Mouse (Mus musculus) Patski (cell line): ENCODE data around the gene Stxbp6. TPM values are rescaled to one million over a fixed set of nuclear protein-coding genes. Genes with fewer than 3 reads are reported as not detected.

Experiments
- ATAC-seq: fragments of 100-300 bp; one replicate; pipeline ENCODE4 v1.8.0; 2021
- CTCF ChIA-PET: fragments of 350-600 bp; sonication (Branson Sonifier 250); formaldehyde crosslinking; loops from one replicate; lab custom pipeline; 2022; ENCODE audit warnings: inconsistent platforms; lab: Charles Lee
- POLR2A ChIA-PET: fragments of 350-600 bp; sonication (Branson Sonifier 250); formaldehyde crosslinking; loops from one replicate; lab custom pipeline; 2022; ENCODE audit warnings: antibody characterized with exemption, inconsistent platforms; lab: Charles Lee
- DNase-seq: peaks from one replicate; pipeline ENCODE4 v3.0.0-alpha.2; 2011; ENCODE audit warnings: low read depth, low spot score
- H3K27me3 ChIP-seq: fragments of 371-371 bp; one replicate; pipeline ENCODE4 v1.5.1; 2021
- CTCF ChIP-seq: fragments of 100-300 bp; IDR thresholded peaks from one replicate; pipeline ENCODE4 v1.5.1; 2021
- in situ Hi-C: fragments of 300-500 bp; cut with MboI; formaldehyde crosslinking; loops from 3 replicates; pipeline ENCODE4 v1.11.1; 2018; ENCODE audit warnings: low pct_unique_long_range_greater_than_20kb, mixed read lengths
- polyA plus RNA-seq: library from polyadenylated mRNA; unstranded; gene quantifications from one replicate; pipeline ENCODE4 v1.2.3, GENCODE M21; 2021

The Stxbp6 gene
- polyA plus RNA-seq, 1 experiment from 2014 or later: 29.8 TPM

GRCm38 (mm10) chr12:44971477-44971876, 103.0 kb downstream of the Stxbp6 start:
- POLR2A ChIA-PET: no interaction called here
- CTCF ChIA-PET: no interaction called here
- DNase-seq: no peak
- TF ChIP-seq CTCF: no peak
- H3K27me3 ChIP-seq: no peaks in the 10 kb centered on the region
- ATAC-seq: no peak
- in situ Hi-C loops: no loop called here

- ChIA-PET POLR2A (no interaction called here), CTCF (no interaction called here)
- TF ChIP-seq CTCF: no peak
- ATAC-seq: no peak
- in situ Hi-C loops: no loop called here
- peak; percentile 28 for DNase-seq
- no peaks in the 10 kb centered on the region for H3K27me3 ChIP-seq
Observed at GRCm38 (mm10) chr12:44967448-44967847, 107.1 kb downstream of the Stxbp6 start.

GRCm38 (mm10) chr12:44957474-44957873, 117.0 kb downstream of the Stxbp6 start:
- POLR2A ChIA-PET: no interaction called here
- in situ Hi-C loops: no loop called here
- CTCF ChIA-PET: no interaction called here
- TF ChIP-seq CTCF: no peak
- ATAC-seq: no peak
- DNase-seq: no peak
- no peaks in the 10 kb centered on the region for H3K27me3 ChIP-seq

GRCm38 (mm10) chr12:44953121-44953520, 121.4 kb downstream of the Stxbp6 start:
- CTCF ChIA-PET: no interaction called here

GRCm38 (mm10) chr12:44952072-44952471, 122.4 kb downstream of the Stxbp6 start:
- no peak for TF ChIP-seq CTCF
- CTCF ChIA-PET: no interaction called here
- in situ Hi-C loops: no loop called here
- peak; percentile 64 for DNase-seq
- peak; percentile 81 for ATAC-seq
- POLR2A ChIA-PET: no interaction called here
- H3K27me3 ChIP-seq: no peaks in the 10 kb centered on the region

More at GRCm38 (mm10) chr12:44953121-44953520, 121.4 kb downstream of the Stxbp6 start:
- in situ Hi-C loops: no loop called here
- ATAC-seq (no peak), DNase-seq (no peak)
- no peaks in the 10 kb centered on the region for H3K27me3 ChIP-seq
- POLR2A ChIA-PET: no interaction called here
- TF ChIP-seq CTCF: no peak

- H3K27me3 ChIP-seq: no peaks in the 10 kb centered on the region
- ATAC-seq (no peak), DNase-seq (no peak)
- no peak for TF ChIP-seq CTCF
- ChIA-PET CTCF (no interaction called here), POLR2A (no interaction called here)
- in situ Hi-C loops: no loop called here
Observed at GRCm38 (mm10) chr12:44950559-44950958, 124.0 kb downstream of the Stxbp6 start.

GRCm38 (mm10) chr12:44947823-44948222, 126.7 kb downstream of the Stxbp6 start:
- DNase-seq: no peak
- no peak for TF ChIP-seq CTCF
- no peak for ATAC-seq
- in situ Hi-C loops: no loop called here
- no peaks in the 10 kb centered on the region for H3K27me3 ChIP-seq
- ChIA-PET POLR2A (no interaction called here), CTCF (no interaction called here)

GRCm38 (mm10) chr12:44940325-44940724, 134.2 kb downstream of the Stxbp6 start:
- ChIA-PET POLR2A (no interaction called here), CTCF (interaction anchor here (1.5 kb wide), 1 partner anchor 23 kb away, joined by 3 read pairs; no protein-coding TSS in a partner anchor)
- no peaks in the 10 kb centered on the region for H3K27me3 ChIP-seq
- ATAC-seq: no peak
- no peak for TF ChIP-seq CTCF
- no peak for DNase-seq
- in situ Hi-C loops: no loop called here

- in situ Hi-C loops: no loop called here
- ChIA-PET POLR2A (no interaction called here), CTCF (interaction anchor here (1.5 kb wide), 1 partner anchor 11 kb away, joined by 4 read pairs; no protein-coding TSS in a partner anchor)
- TF ChIP-seq CTCF: no peak
- H3K27me3 ChIP-seq: no peaks in the 10 kb centered on the region
- DNase-seq: no peak
- no peak for ATAC-seq
Observed at GRCm38 (mm10) chr12:44939106-44939505, 135.4 kb downstream of the Stxbp6 start.

- TF ChIP-seq CTCF: no peak
- H3K27me3 ChIP-seq: no peaks in the 10 kb centered on the region
- CTCF ChIA-PET: no interaction called here
- ATAC-seq (no peak), DNase-seq (no peak)
- POLR2A ChIA-PET: no interaction called here
- in situ Hi-C loops: no loop called here
Observed at GRCm38 (mm10) chr12:44932954-44933353, 141.6 kb downstream of the Stxbp6 start.

GRCm38 (mm10) chr12:44931716-44932115, 142.8 kb downstream of the Stxbp6 start:
- H3K27me3 ChIP-seq: no peaks in the 10 kb centered on the region
- ATAC-seq: no peak
- no peak for DNase-seq
- no peak for TF ChIP-seq CTCF
- ChIA-PET POLR2A (no interaction called here), CTCF (no interaction called here)
- in situ Hi-C loops: no loop called here

GRCm38 (mm10) chr12:44928456-44928855, 146.1 kb downstream of the Stxbp6 start:
- DNase-seq (no peak), ATAC-seq (no peak)
- ChIA-PET POLR2A (no interaction called here), CTCF (interaction anchor here (2.2 kb wide), 1 partner anchor 10 kb away, joined by 4 read pairs; no protein-coding TSS in a partner anchor)
- no peaks in the 10 kb centered on the region for H3K27me3 ChIP-seq
- no peak for TF ChIP-seq CTCF
- in situ Hi-C loops: no loop called here
